Mouse (Mus musculus): ENCODE measurements around the gene Camk1d. TPM values are rescaled to one million over a fixed set of nuclear protein-coding genes. Genes with fewer than 3 reads are reported as not detected.

The Camk1d gene
- total RNA-seq, 2 experiments from 2014 or later, result 99.2 to 101 TPM

GRCm38 (mm10) chr2:5324806-5325205, 389.5 kb downstream of the Camk1d start:
- no peak for DNase-seq (ENCODE audit: extremely low spot score in 1 of 2, low spot score in 2 of 2)
- intact Hi-C loops (cut with DNase I), result no loop called here

GRCm38 (mm10) chr2:5321660-5322295, 392.5 kb downstream of the Camk1d start:
- intact Hi-C loops (cut with DNase I), result no loop called here
- DNase-seq (ENCODE audit: extremely low spot score in 1 of 2, low spot score in 2 of 2), result no peak

- no peak for DNase-seq (ENCODE audit: extremely low spot score in 1 of 2, low spot score in 2 of 2)
- intact Hi-C loops (cut with DNase I), result no loop called here
These were observed 395.2 kb downstream of the Camk1d start for GRCm38 (mm10) chr2:5319138-5319537.

GRCm38 (mm10) chr2:5316763-5317162, 397.6 kb downstream of the Camk1d start:
- intact Hi-C loops (cut with DNase I), result no loop called here
- DNase-seq (ENCODE audit: extremely low spot score in 1 of 2, low spot score in 2 of 2), result no peak

GRCm38 (mm10) chr2:5316217-5316616, 398.1 kb downstream of the Camk1d start:
- intact Hi-C loops (cut with DNase I), result no loop called here
- DNase-seq (ENCODE audit: extremely low spot score in 1 of 2, low spot score in 2 of 2), result no peak

- DNase-seq (ENCODE audit: extremely low spot score in 1 of 2, low spot score in 2 of 2), result no peak
- intact Hi-C loops (cut with DNase I), result no loop called here
These were observed 399.0 kb downstream of the Camk1d start for GRCm38 (mm10) chr2:5315291-5315828.

- no peak for DNase-seq (ENCODE audit: extremely low spot score in 1 of 2, low spot score in 2 of 2)
- intact Hi-C loops (cut with DNase I), result no loop called here
These were observed 399.7 kb downstream of the Camk1d start for GRCm38 (mm10) chr2:5314530-5315166.

- intact Hi-C loops (cut with DNase I), result no loop called here
These were observed 409.2 kb downstream of the Camk1d start for GRCm38 (mm10) chr2:5305156-5305555.

GRCm38 (mm10) chr2:5304451-5304850, 409.9 kb downstream of the Camk1d start:
- no peak for DNase-seq (ENCODE audit: extremely low spot score in 1 of 2, low spot score in 2 of 2)
- intact Hi-C loops (cut with DNase I), result no loop called here

More at GRCm38 (mm10) chr2:5305156-5305555, 409.2 kb downstream of the Camk1d start:
- DNase-seq (ENCODE audit: extremely low spot score in 1 of 2, low spot score in 2 of 2), result no peak

GRCm38 (mm10) chr2:5301286-5301685, 413.0 kb downstream of the Camk1d start:
- no peak for DNase-seq (ENCODE audit: extremely low spot score in 1 of 2, low spot score in 2 of 2)
- intact Hi-C loops (cut with DNase I), result no loop called here

GRCm38 (mm10) chr2:5298071-5298470, 416.2 kb downstream of the Camk1d start:
- DNase-seq (ENCODE audit: extremely low spot score in 1 of 2, low spot score in 2 of 2), result peak in 1 of 2 experiments; percentile 57
- intact Hi-C loops (cut with DNase I), result no loop called here

GRCm38 (mm10) chr2:5296749-5297545, 417.4 kb downstream of the Camk1d start:
- DNase-seq (ENCODE audit: extremely low spot score in 1 of 2, low spot score in 2 of 2), result no peak
- intact Hi-C loops (cut with DNase I), result no loop called here

GRCm38 (mm10) chr2:5295098-5295497, 419.2 kb downstream of the Camk1d start:
- no peak for DNase-seq (ENCODE audit: extremely low spot score in 1 of 2, low spot score in 2 of 2)
- intact Hi-C loops (cut with DNase I), result no loop called here

GRCm38 (mm10) chr2:5294451-5294850, 419.9 kb downstream of the Camk1d start:
- intact Hi-C loops (cut with DNase I), result no loop called here
- DNase-seq (ENCODE audit: extremely low spot score in 1 of 2, low spot score in 2 of 2), result no peak

- no peak for DNase-seq (ENCODE audit: extremely low spot score in 1 of 2, low spot score in 2 of 2)
- intact Hi-C loops (cut with DNase I), result no loop called here
These were observed 425.7 kb downstream of the Camk1d start for GRCm38 (mm10) chr2:5288593-5288992.

GRCm38 (mm10) chr2:5287044-5287380, 427.3 kb downstream of the Camk1d start:
- intact Hi-C loops (cut with DNase I), result no loop called here
- DNase-seq (ENCODE audit: extremely low spot score in 1 of 2, low spot score in 2 of 2), result no peak

- no peak for DNase-seq (ENCODE audit: extremely low spot score in 1 of 2, low spot score in 2 of 2)
- intact Hi-C loops (cut with DNase I), result no loop called here
These were observed 427.9 kb downstream of the Camk1d start for GRCm38 (mm10) chr2:5286189-5287043.

- intact Hi-C loops (cut with DNase I), result no loop called here
- DNase-seq (ENCODE audit: extremely low spot score in 1 of 2, low spot score in 2 of 2), result no peak
These were observed 430.0 kb downstream of the Camk1d start for GRCm38 (mm10) chr2:5284351-5284750.

GRCm38 (mm10) chr2:5282623-5283022, 431.7 kb downstream of the Camk1d start:
- no peak for DNase-seq (ENCODE audit: extremely low spot score in 1 of 2, low spot score in 2 of 2)
- intact Hi-C loops (cut with DNase I), result no loop called here
